Mouse (Mus musculus) layer of hippocampus, adult 8-10 months (tissue): ENCODE data around the gene Synpo2l. TPM values are rescaled to one million over a fixed set of nuclear protein-coding genes. Genes with fewer than 3 reads are reported as not detected.

ENCODE experiments used
- microRNA-seq, 2 experiments: library from miRNA; unstranded; fragments of <30 nt; microRNA quantifications; one replicate each; pipeline ENCODE4 v1.2.0; 2022
- total RNA-seq, 4 experiments: library from RNA; stranded (reverse); gene quantifications; 2 replicates each; pipeline ENCODE4 v1.2.4; 2022

The Synpo2l gene
- total RNA-seq, 4 experiments from 2014 or later = 0.19 to 0.54 (median 0.27) TPM

Small RNA genes within 50 kb of the gene (microRNA-seq; reads per million reads assigned to microRNA genes)
- 0.25 to 0.96 reads per million in 2 experiments for gene Mir6946

Other genes with a start within 250 kb of the Synpo2l start
- gene Cfap70, start 216.1 kb downstream of the Synpo2l start, total RNA-seq = 1 to 10 TPM in 3 of 4 experiments, under 1 TPM in 1; 0.93 to 2.9 (median 2.3) TPM
- 10 to 100 TPM; 84.3 to 86.7 (median 85.4) TPM for gene Anxa7, start 188.2 kb downstream of the Synpo2l start, total RNA-seq
- gene Mss51, start 171.5 kb downstream of the Synpo2l start, total RNA-seq = 1 to 10 TPM in 1 of 4 experiments, under 1 TPM in 3; 0.71 to 1.3 (median 0.96) TPM
- 100 to 1,000 TPM; 256 to 309 (median 290) TPM for gene Ppp3cb, start 121.8 kb downstream of the Synpo2l start, total RNA-seq
- gene Usp54, start 27.3 kb downstream of the Synpo2l start, total RNA-seq = 10 to 100 TPM; 53.4 to 67.8 (median 59.7) TPM
- gene Myoz1, start 11.8 kb downstream of the Synpo2l start, total RNA-seq = 1 to 10 TPM in 2 of 4 experiments, not detected in 2; 1.0 to 1.1 TPM
- 100 to 1,000 TPM; 107 to 130 (median 112) TPM for gene Sec24c, start 6.0 kb upstream of the Synpo2l start, total RNA-seq
- gene Fut11, start 26.6 kb upstream of the Synpo2l start, total RNA-seq = 10 to 100 TPM; 14.6 to 15.8 (median 15.0) TPM
- 10 to 100 TPM; 47.7 to 53.5 (median 51.3) TPM for gene Chchd1, start 34.7 kb upstream of the Synpo2l start, total RNA-seq
- gene Zswim8, start 39.2 kb upstream of the Synpo2l start, total RNA-seq = 100 to 1,000 TPM; 170 to 210 (median 191) TPM
- gene Ndst2, start 66.2 kb upstream of the Synpo2l start, total RNA-seq = 10 to 100 TPM; 16.6 to 24.3 (median 18.3) TPM
- gene Camk2g, start 125.7 kb upstream of the Synpo2l start, total RNA-seq = 100 to 1,000 TPM; 247 to 278 (median 262) TPM
- 10 to 100 TPM in 2 of 4 experiments, 1 to 10 TPM in 2; 4.1 to 26.9 (median 12.8) TPM for gene Plau, start 168.3 kb upstream of the Synpo2l start, total RNA-seq